Mouse (Mus musculus) heart, adult 9 months (tissue): ENCODE results near the gene Edil3.

Experiments used
- DNase-seq, 2 experiments: peaks; one replicate each; pipeline ENCODE4 v3.0.0; 2022; ENCODE audit warnings: low spot score in 2 of 2

Gene Edil3

GRCm38 (mm10) chr13:89253990-89254642 lies 432.8 kb downstream of the Edil3 start:
- no peak for DNase-seq

DNA sequence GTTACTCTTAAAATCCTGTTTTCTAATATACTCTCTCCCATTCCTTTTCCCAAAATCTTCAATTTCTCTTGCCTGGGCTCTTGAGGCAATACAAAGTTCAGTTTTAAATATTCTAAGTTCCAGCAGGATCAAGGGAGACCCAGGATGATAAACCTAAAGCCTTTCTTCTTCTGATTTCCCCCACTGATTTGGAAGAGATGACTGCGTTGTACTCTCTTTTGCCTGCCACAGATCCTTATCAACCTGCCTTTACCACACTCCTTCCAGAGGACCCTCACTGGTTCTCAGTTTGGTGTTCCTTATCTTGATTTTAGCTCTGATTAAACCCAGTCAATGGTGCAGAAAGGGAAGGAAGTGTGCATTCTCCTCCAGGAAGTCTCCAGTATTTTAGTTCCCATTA lies 435.6 kb downstream of the Edil3 start:
- no peak for DNase-seq

DNA sequence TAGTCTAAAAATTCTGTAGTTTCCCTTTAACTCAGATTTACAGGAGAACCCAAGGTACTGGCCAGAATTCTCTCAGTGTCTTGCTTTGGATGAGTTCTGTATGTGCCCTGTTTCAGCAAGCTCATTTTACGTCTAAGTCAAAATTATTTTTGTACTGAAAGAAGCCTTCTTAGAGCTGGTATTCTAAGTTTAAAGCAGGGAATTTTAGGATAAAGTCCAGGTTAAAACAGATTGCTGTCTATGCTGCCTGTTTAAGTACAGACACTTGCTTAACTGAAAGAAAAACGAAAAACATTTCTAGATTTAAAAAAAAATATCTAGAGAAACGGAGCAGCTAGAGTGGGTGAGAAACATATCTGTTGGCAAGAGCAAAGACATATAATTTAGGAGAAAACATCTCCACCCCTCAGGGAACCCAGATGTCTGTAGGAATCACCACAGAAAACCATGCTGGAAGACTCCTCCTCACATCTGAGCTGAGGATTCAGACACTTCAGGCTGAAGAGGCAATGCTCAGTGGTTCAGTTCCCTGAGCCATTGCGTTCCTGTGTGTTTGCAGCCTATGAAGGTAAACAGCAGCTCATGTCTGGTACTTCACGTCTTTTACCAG lies 465.5 kb downstream of the Edil3 start:
- DNase-seq: no peak

DNA sequence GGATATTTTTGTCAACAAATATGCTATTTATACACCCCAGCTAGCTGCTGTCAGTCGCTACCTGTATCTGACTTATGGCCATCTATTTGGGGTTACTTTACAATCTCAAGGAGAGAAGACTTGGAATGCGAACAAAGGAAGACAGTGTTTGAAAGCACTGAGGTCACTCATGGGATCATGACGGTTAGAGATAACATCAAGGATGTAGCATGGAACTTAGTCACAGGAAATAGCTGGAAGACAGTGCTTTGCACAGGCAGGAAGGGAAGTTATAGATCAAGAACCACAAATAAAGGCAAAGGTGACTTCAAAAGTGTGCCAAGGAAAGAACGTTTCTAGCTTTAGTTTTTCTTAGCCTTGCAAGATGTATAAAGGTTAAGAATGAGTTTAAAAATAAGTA lies 466.9 kb downstream of the Edil3 start:
- no peak for DNase-seq

- DNase-seq: no peak
Measured at GRCm38 (mm10) chr13:89321155-89321554, 499.9 kb downstream of the Edil3 start.

- no peak for DNase-seq
Measured at GRCm38 (mm10) chr13:89324282-89324681, 503.0 kb downstream of the Edil3 start.

DNA sequence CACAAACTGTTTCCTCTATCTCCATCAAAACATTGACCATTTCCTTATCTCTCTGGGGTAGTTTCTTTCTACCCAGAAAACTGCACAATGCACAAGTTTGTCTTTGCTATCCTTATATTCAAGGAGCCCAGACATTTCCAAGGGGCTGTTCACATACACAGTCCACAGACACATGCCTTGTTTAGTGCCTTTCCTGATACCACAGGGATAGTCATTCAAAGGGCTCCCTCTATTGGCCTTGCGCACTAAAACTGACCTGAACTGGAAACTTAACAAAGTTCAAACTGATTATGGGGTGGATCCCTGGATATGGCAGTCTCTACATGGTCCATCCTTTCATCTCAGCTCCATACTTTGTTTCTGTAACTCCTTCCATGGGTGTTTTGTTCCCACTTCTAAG lies 513.2 kb downstream of the Edil3 start:
- DNase-seq: no peak

GRCm38 (mm10) chr13:89335908-89336579 lies 514.8 kb downstream of the Edil3 start:
- no peak for DNase-seq

- DNase-seq: no peak
Measured at GRCm38 (mm10) chr13:89339055-89339454, 517.8 kb downstream of the Edil3 start.

DNA sequence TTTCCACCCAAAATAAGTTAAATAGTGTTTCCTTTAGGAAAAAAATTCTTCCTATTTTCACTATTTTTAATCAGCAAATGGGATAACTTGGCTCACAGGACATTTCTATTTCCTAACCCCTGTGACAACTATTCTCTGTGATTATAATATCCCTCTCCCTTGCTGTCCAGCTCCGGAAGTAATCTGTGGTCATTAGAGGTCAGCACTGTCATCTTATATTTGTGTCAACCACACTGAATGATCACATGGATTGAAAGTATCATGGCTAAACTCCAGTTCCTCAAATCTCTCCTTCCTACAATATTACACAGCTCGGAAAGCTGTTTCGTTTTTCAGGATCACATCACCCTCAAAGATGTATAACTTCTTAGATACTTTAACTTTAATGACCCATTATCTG lies 518.5 kb downstream of the Edil3 start:
- DNase-seq: no peak

GRCm38 (mm10) chr13:89355234-89355633 lies 534.0 kb downstream of the Edil3 start:
- no peak for DNase-seq

DNA sequence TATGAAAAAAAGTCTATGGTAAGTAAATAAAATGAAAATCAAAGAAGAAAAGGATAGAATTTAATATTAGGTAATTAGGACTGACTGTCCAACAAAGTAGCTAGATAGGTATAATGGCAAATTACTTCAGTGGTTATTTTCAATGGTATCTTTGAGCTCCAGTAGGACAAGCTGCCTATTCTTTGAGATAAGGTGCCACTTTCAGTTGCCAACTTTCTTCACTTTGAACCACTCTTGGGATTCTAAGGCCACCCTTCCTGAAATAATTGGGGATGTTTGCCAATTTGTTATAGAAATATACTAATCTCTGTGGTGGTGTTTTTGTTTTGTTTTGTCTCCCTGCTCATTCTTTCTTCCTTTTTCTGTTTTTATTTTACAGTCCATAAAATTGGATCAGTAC lies 537.1 kb downstream of the Edil3 start:
- no peak for DNase-seq

DNA sequence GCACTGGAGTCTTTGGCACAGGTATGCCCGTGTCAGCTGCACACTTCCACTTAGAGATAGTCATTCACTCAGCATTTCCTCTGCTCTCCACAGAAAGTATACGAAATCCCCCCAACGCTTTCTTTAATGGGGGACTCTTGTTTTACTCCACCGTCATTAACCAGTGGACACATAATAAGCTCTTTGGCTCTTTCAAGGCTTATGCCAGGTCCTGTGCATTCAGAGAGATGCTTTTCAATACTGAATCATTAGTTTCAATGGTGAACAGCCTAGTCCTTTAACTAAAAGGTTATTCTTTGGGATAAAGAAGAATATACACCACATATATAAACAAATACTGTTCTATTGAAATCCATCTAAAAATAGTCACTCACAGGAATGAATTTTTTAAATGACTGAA lies 541.0 kb downstream of the Edil3 start:
- DNase-seq: no peak

GRCm38 (mm10) chr13:89371253-89371652 lies 550.0 kb downstream of the Edil3 start:
- no peak for DNase-seq

GRCm38 (mm10) chr13:89371656-89372240 lies 550.5 kb downstream of the Edil3 start:
- no peak for DNase-seq
